Mouse (Mus musculus): ENCODE measurements around the gene Spata7.

GRCm38 (mm10) chr12:98615746-98616145, 12.2 kb upstream of the Spata7 start:
- TF ChIP-seq CTCF (IDR thresholded peaks at IDR 0.05; ENCODE audit: low read depth), result no peak
- TF ChIP-seq EP300 (IDR thresholded peaks at IDR 0.05; ENCODE audit: low read depth), result no peak
